ENCODE assay signal across 7 mouse cellular contexts in genomic region chr15:5243036-5243958, GRCm38 (mm10). TPM values are rescaled to one million over a fixed set of nuclear protein-coding genes. Genes with fewer than 3 reads are reported as not detected.
A peak's percentile ranks its signal among the peaks of the same experiment; 100 is the strongest.
DNase-seq lines count a peak whose midpoint lies in the region; ATAC-seq and TF ChIP-seq lines count a peak whose summit lies in the region.

No protein-coding gene starts in this region.

- peaks cover 32% of the 10 kb centered on the region for H3K4me1 ChIP-seq in forebrain, embryonic 13.5 days
- H3K4me1 ChIP-seq in stomach, postnatal 0 days (replicated peaks; ENCODE audit: control insufficient read depth, insufficient read depth): peaks cover 12% of the 10 kb centered on the region; the same call in 1 of the 2 replicates

- peaks cover 73% of the 10 kb centered on the region for H3K27me3 ChIP-seq in forebrain, embryonic 13.5 days
- no peaks in the 10 kb centered on the region for H3K27me3 ChIP-seq in stomach, postnatal 0 days (ENCODE audit: control insufficient read depth, insufficient read depth, low read length)

- no peak overlapping the region for H3K9ac ChIP-seq in forebrain, embryonic 13.5 days
- H3K9ac ChIP-seq in stomach, postnatal 0 days (ENCODE audit: low read length): peak overlapping the region; percentile 64

- no peak for TF ChIP-seq EP300 in stomach, postnatal 0 days (optimal IDR thresholded peaks at IDR 0.05)

- peak overlapping the region; percentile 51 for H3K4me3 ChIP-seq in forebrain, embryonic 13.5 days
- H3K4me3 ChIP-seq in stomach, postnatal 0 days (ENCODE audit: low read depth, low read length): peak overlapping the region; percentile 62

- ATAC-seq in forebrain, embryonic 13.5 days: peak; percentile 3; the same call in 1 of the 2 replicates
- ATAC-seq in inflammation-experienced regulatory T-cells, adult 6 months: peak; percentile 18
- 0 out of 2 replicates have a peak, but pooled peaks have one; percentile 4 for ATAC-seq in megakaryocyte, adult 5-6 weeks (ENCODE audit: poor library complexity, severe bottlenecking)
- ATAC-seq in stomach, postnatal 0 days (ENCODE audit: low FRiP score, low TSS enrichment): no peak; the same call in 1 of the 2 replicates

- no peaks in the 10 kb centered on the region for H3K9me3 ChIP-seq in forebrain, embryonic 13.5 days (replicated peaks)
- H3K9me3 ChIP-seq in stomach, postnatal 0 days (ENCODE audit: control insufficient read depth, low read length): no peaks in the 10 kb centered on the region

- WGBS in forebrain, embryonic 13.5 days: 7% methylated on average over 40 of the region's 40 CpGs
- 6% methylated on average over 40 of the region's 40 CpGs for WGBS in stomach, postnatal 0 days

- TF ChIP-seq CTCF in stomach, postnatal 0 days (IDR thresholded peaks at IDR 0.05; ENCODE audit: low read depth): no peak

- H3K4me2 ChIP-seq in forebrain, embryonic 13.5 days: peak overlapping the region; percentile 90
- peak overlapping the region; percentile 98 for H3K4me2 ChIP-seq in stomach, postnatal 0 days (replicated peaks; ENCODE audit: low read depth)

- no peak overlapping the region for H3K27ac ChIP-seq in forebrain, embryonic 13.5 days
- H3K27ac ChIP-seq in stomach, postnatal 0 days (replicated peaks): peak overlapping the region; percentile 63; the same call in 1 of the 2 replicates

- DNase-seq in CD4-positive, CD25-positive, alpha-beta regulatory T cell, adult 2 months (ENCODE audit: low read depth, low spot score): peak; percentile 77
- DNase-seq in ES-CJ7 (ENCODE audit: low read depth, low spot score): peak; percentile 11
- peak; percentile 21 for DNase-seq in stomach, postnatal 0 days (ENCODE audit: low spot score)
- DNase-seq in right cerebral cortex, postnatal 36 days (ENCODE audit: low spot score in 2 of 2): no peak

- no peaks in the 10 kb centered on the region for H3K36me3 ChIP-seq in forebrain, embryonic 13.5 days (ENCODE audit: poor library complexity, severe bottlenecking)
- H3K36me3 ChIP-seq in stomach, postnatal 0 days (ENCODE audit: control insufficient read depth, insufficient read depth, low read length): no peaks in the 10 kb centered on the region

RNA-seq across cellular contexts. Expression of gene Ptger4, which starts 0.7 kb away (rescaled TPM):
- 0.36 and 0.37 TPM in 2 replicates for polyA plus RNA-seq in forebrain, embryonic 13.5 days (2015; fragmentation: Nextera tagmentation; extraction: Ambion mirVana)
- 10 to 100 TPM; 25.0 to 27.1 (median 26.3) TPM for polyA plus RNA-seq in inflammation-experienced regulatory T-cells, adult 6 months (2017; shearing (Covaris generic))
- total RNA-seq in megakaryocyte, adult 5-6 weeks (2015): 30.5 and 33.2 TPM in 2 replicates
- total RNA-seq in megakaryocyte, adult 5-6 weeks (2017): 20.6 and 21.2 TPM in 2 replicates
- polyA plus RNA-seq in stomach, postnatal 0 days (2015; fragmentation: Nextera tagmentation; extraction: Ambion mirVana): 6.3 and 6.4 TPM in 2 replicates

RNA-seq across cellular contexts. Expression of gene Ttc33, which starts 58.0 kb away (rescaled TPM):
- polyA plus RNA-seq in forebrain, embryonic 13.5 days (2015; fragmentation: Nextera tagmentation; extraction: Ambion mirVana): 52.5 and 52.8 TPM in 2 replicates
- 10 to 100 TPM; 58.5 to 62.4 (median 61.3) TPM for polyA plus RNA-seq in inflammation-experienced regulatory T-cells, adult 6 months (2017; shearing (Covaris generic))
- 21.6 and 23.1 TPM in 2 replicates for total RNA-seq in megakaryocyte, adult 5-6 weeks (2015)
- total RNA-seq in megakaryocyte, adult 5-6 weeks (2017): 34.1 and 38.5 TPM in 2 replicates
- polyA plus RNA-seq in stomach, postnatal 0 days (2015; fragmentation: Nextera tagmentation; extraction: Ambion mirVana): 26.7 and 27.3 TPM in 2 replicates

Comparison
In these comparisons a context has a peak if more than half of its experiments do, and no peak if none do; other contexts are left out.
1. DNase-seq: peak in CD4-positive, CD25-positive, alpha-beta regulatory T cell, adult 2 months (single experiment), ES-CJ7 (single experiment) and stomach, postnatal 0 days (single experiment); none in right cerebral cortex, postnatal 36 days (0 of 2).